Mouse (Mus musculus) small intestine, adult 2 months (tissue): Measurements from ENCODE around the gene 4930430A15Rik. TPM values are rescaled to one million over a fixed set of nuclear protein-coding genes. Genes with fewer than 3 reads are reported as not detected.

Experiments used
- H3K27ac ChIP-seq: fragments of 200-500 bp; 2 replicates; pipeline ENCODE4 v1.5.1; 2012; ENCODE audit warnings: low read depth, low read length, control low read depth, inconsistent platforms; ENCODE audit not compliant: insufficient read depth
- H3K27me3 ChIP-seq: fragments of 200-500 bp; 2 replicates; pipeline ENCODE4 v1.6.1; 2012; ENCODE audit warnings: mild to moderate bottlenecking, moderate library complexity, low read length, inconsistent platforms; ENCODE audit not compliant: control insufficient read depth, insufficient read depth
- H3K36me3 ChIP-seq: fragments of 200-500 bp; 2 replicates; pipeline ENCODE4 v1.6.1; 2012; ENCODE audit warnings: mild to moderate bottlenecking, low read length, control low read depth, inconsistent platforms; ENCODE audit not compliant: control insufficient read depth, insufficient read depth
- H3K4me1 ChIP-seq: fragments of 200-500 bp; 2 replicates; pipeline ENCODE4 v1.6.1; 2012; ENCODE audit warnings: low read length, inconsistent platforms, mixed read lengths; ENCODE audit not compliant: control insufficient read depth, insufficient read depth, insufficient read length
- H3K4me3 ChIP-seq: fragments of 200-500 bp; 2 replicates; pipeline ENCODE4 v1.5.1; 2012; ENCODE audit warnings: low read depth, mild to moderate bottlenecking, control low read depth, inconsistent platforms, low read length, moderate library complexity
- CTCF ChIP-seq: fragments of 200-500 bp; IDR thresholded peaks from 2 replicates; pipeline ENCODE4 v1.5.1; 2012; ENCODE audit warnings: low read depth, mild to moderate bottlenecking, control low read depth, inconsistent platforms, low read length, moderate library complexity, mixed read lengths; ENCODE audit not compliant: insufficient replicate concordance, insufficient read length; ENCODE audit errors: extremely low read depth
- POLR2A ChIP-seq: fragments of 200-500 bp; IDR thresholded peaks from 2 replicates; pipeline ENCODE4 v1.6.1; 2012; ENCODE audit warnings: low read depth, mild to moderate bottlenecking, control low read depth, inconsistent platforms, low read length, moderate library complexity
- WGBS: fragments of 180-500 bp; shearing (Covaris S2); methylation state at CpG from one replicate; pipeline ENCODE4 v1.1.7; 2018; 5-methylcytosine and 5-hydroxymethylcytosine counted together
- polyA plus RNA-seq: library from polyadenylated mRNA; depleted of rRNA; stranded (reverse); fragments of >200 nt; gene quantifications from 2 replicates; pipeline ENCODE4 v1.2.3, GENCODE M21; 2012; rRNA removed

Gene 4930430A15Rik
- not detected in 2 replicates for polyA plus RNA-seq

DNA sequence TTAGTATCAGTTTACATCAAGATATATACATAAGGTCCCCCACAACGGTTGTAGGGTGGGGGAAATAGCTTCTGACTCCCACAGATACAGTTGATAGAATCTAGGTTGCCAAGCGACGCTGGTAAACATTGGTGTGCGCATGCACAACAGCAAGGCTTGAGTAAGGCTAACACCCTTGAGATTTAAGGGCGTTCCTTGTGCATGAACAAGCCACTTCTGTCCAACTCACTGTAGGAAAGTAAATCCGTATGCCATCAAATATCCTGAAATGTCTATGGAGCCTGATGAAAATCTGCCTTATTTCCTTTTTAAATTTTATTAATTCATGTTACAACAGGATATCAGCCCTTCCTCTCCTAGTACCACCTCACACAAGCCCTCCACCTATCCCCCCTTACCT is at the start of gene 4930430A15Rik:
TSS of gene 4930430A15Rik (minus strand) at position 101 of the 400 bp plus-strand sequence.
- TF ChIP-seq POLR2A, result no peak
- TF ChIP-seq CTCF, result no peak
- Histone ChIP-seq H3K4me1 (no peaks in the 10 kb centered on the region), H3K27ac (no peak within 1 kb of the TSS), H3K27me3 (no peaks in the 10 kb centered on the region), H3K36me3 (no peaks in the 10 kb centered on the region), H3K4me3 (no peak within 1 kb of the TSS)
- WGBS, result 78% methylated on average over 6 of the region's 6 CpGs

DNA sequence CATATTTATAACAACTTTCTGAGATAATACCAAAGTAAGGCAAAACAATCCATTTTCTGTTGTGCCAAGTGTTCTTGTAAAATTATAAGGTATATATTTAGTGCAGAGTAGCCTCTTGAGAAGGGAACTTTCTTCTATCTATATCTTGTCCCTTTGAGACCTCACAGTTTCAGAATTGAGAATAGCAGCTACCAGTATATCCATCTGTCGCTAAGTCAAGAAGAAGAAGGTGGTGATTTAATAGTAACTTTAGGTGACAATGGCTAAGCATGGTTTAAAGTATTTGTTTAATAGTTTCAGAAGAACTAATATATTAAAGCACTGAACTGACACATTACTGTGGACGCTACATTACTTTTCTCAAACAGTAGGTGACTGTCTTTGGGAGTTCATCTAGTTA is 44.6 kb upstream of the 4930430A15Rik start, which contains the start of gene Olfr1277:
TSS of gene Olfr1277 (minus strand) at position 101 of the 400 bp plus-strand sequence.
- Histone ChIP-seq H3K4me3 (no peak within 1 kb of the TSS), H3K36me3 (no peaks in the 10 kb centered on the region), H3K4me1 (no peaks in the 10 kb centered on the region), H3K27me3 (no peaks in the 10 kb centered on the region), H3K27ac (no peak within 1 kb of the TSS)
- no peak for TF ChIP-seq CTCF
- TF ChIP-seq POLR2A, result no peak
- WGBS, result 73% methylated on average over 2 of the region's 2 CpGs

DNA sequence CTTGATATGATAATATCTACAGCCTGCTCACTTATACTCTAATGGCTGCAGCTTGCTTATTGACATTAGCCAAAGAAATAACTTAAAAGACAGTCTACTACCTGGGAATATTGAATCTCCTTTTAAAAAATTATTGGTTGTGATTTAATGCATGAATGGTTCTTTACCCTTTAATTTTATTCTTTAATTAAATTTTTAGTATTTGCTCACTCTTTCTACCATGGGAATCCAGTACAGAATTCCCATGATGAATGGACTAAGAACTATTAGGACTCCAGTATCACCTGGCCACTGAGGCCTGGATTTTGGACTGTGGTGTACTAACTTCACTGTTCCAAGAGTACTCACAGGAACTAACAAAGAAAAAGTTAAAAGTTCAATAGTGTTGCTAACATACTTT is 24.8 kb upstream of the 4930430A15Rik start, which contains the start of gene Olfr1276:
TSS of gene Olfr1276 (plus strand) at position 301 of the 400 bp plus-strand sequence.
- Histone ChIP-seq H3K4me1 (no peaks in the 10 kb centered on the region), H3K27me3 (no peaks in the 10 kb centered on the region), H3K4me3 (no peak within 1 kb of the TSS), H3K27ac (no peak within 1 kb of the TSS), H3K36me3 (no peaks in the 10 kb centered on the region)
- no peak for TF ChIP-seq CTCF

DNA sequence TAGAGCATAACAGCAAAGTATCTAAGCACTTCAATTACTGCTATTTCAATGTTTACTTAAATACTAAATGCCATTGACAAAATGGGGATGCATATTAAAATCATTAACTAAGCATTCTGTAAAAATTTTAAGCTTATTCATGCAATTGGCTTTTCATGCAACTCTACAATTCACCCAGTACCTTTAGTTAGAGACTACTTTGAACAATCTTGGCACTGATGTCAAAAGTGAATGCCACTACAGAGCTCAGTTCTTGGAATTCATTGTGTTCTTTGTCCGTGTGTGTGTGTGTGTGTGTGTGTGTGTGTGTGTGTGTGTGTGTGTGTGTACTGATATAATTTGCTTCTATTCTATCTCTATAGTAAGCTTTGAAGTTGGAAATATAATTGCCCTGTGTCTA is 5.8 kb upstream of the 4930430A15Rik start, which contains the start of gene Olfr1275:
TSS of gene Olfr1275 (minus strand) at position 101 of the 400 bp plus-strand sequence.
- no peak for TF ChIP-seq CTCF
- no peak for TF ChIP-seq POLR2A

DNA sequence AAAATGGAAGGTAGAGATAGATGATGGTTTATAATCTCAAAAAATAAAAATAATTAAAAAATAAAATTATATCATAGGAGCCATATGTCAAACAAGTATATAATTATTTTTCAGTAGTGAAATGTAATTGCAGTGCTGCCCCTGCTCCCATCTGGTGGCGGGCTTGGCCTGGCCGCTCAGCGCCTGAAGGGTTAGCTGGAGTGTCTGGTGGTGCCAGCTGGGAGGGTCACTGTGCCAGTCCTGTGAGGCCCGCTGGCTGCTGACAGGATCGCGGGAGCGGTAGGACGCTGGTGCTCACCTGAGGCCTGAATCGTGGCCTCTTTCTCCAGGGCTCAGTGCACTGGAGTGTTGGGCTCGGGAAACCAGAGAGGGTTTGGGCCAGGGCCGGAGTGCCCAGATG is 47.3 kb downstream of the 4930430A15Rik start:
- WGBS, result 92% methylated on average over 11 of the region's 11 CpGs

More for the DNA sequence above, 5.8 kb upstream of the 4930430A15Rik start, which contains the start of gene Olfr1275:
- no peak within 1 kb of the TSS for H3K27ac ChIP-seq
- H3K4me1 ChIP-seq, result no peaks in the 10 kb centered on the region
- 77% methylated on average over 1 of the region's 1 CpGs for WGBS
- H3K4me3 ChIP-seq, result no peak within 1 kb of the TSS
- H3K36me3 ChIP-seq, result no peaks in the 10 kb centered on the region
- no peaks in the 10 kb centered on the region for H3K27me3 ChIP-seq

DNA sequence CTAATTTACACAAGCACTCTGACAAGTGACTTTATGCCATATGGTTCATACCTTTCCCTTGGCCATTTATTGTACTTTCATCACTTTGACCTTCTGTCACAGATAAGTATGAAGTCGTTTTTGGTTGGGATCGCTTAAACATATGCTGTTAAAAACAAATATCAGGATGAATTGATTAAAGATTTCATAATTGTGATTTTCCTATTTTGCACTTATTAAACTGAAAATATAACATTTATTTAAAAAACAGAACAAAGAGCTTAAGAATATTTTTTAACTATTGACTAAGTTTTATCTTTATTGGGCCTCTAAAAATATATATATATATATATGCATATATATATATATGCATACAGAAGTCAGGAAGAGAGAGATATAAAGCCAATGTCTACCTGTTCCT is 76.6 kb downstream of the 4930430A15Rik start, which contains the start of gene Gm15130:
TSS of gene Gm15130 (minus strand) at position 101 of the 400 bp plus-strand sequence.
- no peak within 1 kb of the TSS for H3K4me3 ChIP-seq
- no peaks in the 10 kb centered on the region for H3K27me3 ChIP-seq
- TF ChIP-seq CTCF, result no peak
- TF ChIP-seq POLR2A, result no peak
- H3K27ac ChIP-seq, result no peak within 1 kb of the TSS
- no peaks in the 10 kb centered on the region for H3K36me3 ChIP-seq
- WGBS, result 61% methylated on average over 2 of the region's 2 CpGs
- no peaks in the 10 kb centered on the region for H3K4me1 ChIP-seq

More for the DNA sequence above, 47.3 kb downstream of the 4930430A15Rik start:
- Histone ChIP-seq H3K27me3 (no peaks in the 10 kb centered on the region), H3K27ac (no peak overlapping the region), H3K36me3 (no peaks in the 10 kb centered on the region), H3K4me3 (no peak overlapping the region), H3K4me1 (no peaks in the 10 kb centered on the region)
- TF ChIP-seq POLR2A (no peak), CTCF (no peak)

DNA sequence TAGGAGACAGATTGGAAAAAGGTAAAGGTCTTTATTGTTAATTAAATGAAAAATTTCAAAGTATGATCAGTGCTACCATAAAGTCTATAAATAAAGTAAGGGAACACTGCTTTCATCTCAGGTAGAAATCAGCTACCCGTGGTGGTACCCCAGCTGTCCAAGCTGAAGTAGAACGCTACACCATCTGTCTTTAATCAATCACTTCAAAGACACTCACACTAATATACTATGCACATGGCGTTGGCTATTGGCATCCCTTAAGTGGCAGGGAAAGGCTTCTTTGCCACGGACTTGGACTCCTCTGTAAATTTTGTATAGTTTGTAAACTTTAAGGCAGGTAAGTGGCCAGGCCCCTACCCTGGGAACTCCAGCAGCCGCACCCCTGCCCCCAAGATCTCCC is 93.7 kb downstream of the 4930430A15Rik start:
- 70% methylated on average over 5 of the region's 5 CpGs for WGBS
- Histone ChIP-seq H3K4me1 (no peaks in the 10 kb centered on the region), H3K27me3 (no peaks in the 10 kb centered on the region), H3K27ac (no peak overlapping the region), H3K36me3 (no peaks in the 10 kb centered on the region), H3K4me3 (no peak overlapping the region)
- no peak for TF ChIP-seq POLR2A
- no peak for TF ChIP-seq CTCF

Other genes with a start within 250 kb of the 4930430A15Rik start
- gene Gm13941, start 123.6 kb downstream of the 4930430A15Rik start, polyA plus RNA-seq, result not detected in 2 replicates
- not detected in 2 replicates for gene Gm15130, start 76.7 kb downstream of the 4930430A15Rik start, polyA plus RNA-seq
- not detected in 2 replicates for gene Olfr1275, start 5.7 kb upstream of the 4930430A15Rik start, polyA plus RNA-seq
- gene Olfr1276, start 24.9 kb upstream of the 4930430A15Rik start, polyA plus RNA-seq, result not detected in 2 replicates
- gene Olfr1277, start 44.5 kb upstream of the 4930430A15Rik start, polyA plus RNA-seq, result not detected in 2 replicates
- gene Olfr1278, start 60.5 kb upstream of the 4930430A15Rik start, polyA plus RNA-seq, result not detected in 2 replicates
- gene Olfr1279, start 71.0 kb upstream of the 4930430A15Rik start, polyA plus RNA-seq, result not detected in 2 replicates
- gene Olfr1280, start 84.4 kb upstream of the 4930430A15Rik start, polyA plus RNA-seq, result not detected in 2 replicates
- not detected in 2 replicates for gene Olfr1281, start 96.9 kb upstream of the 4930430A15Rik start, polyA plus RNA-seq
- gene Olfr1282, start 106.5 kb upstream of the 4930430A15Rik start, polyA plus RNA-seq, result not detected in 2 replicates
- not detected in 2 replicates for gene Olfr1283, start 137.2 kb upstream of the 4930430A15Rik start, polyA plus RNA-seq
- not detected in 2 replicates for gene Olfr1284, start 145.9 kb upstream of the 4930430A15Rik start, polyA plus RNA-seq
- gene Olfr1286, start 193.5 kb upstream of the 4930430A15Rik start, polyA plus RNA-seq, result not detected in 2 replicates
- gene Olfr1287, start 219.5 kb upstream of the 4930430A15Rik start, polyA plus RNA-seq, result not detected in 2 replicates
- not detected in 2 replicates for gene Olfr1288, start 244.5 kb upstream of the 4930430A15Rik start, polyA plus RNA-seq